Mouse (Mus musculus) heart, adult 18-20 months (tissue): ENCODE measurements around the gene Rnf4. TPM values are rescaled to one million over a fixed set of nuclear protein-coding genes. Genes with fewer than 3 reads are reported as not detected.

Experiments used
- DNase-seq, 2 experiments: peaks; one replicate each; pipeline ENCODE4 v3.0.0; 2021 to 2022; ENCODE audit warnings: mixed read lengths in 1 of 2
- long read RNA-seq, 2 experiments: library from polyadenylated mRNA; stranded (forward); transcript quantifications; one replicate each; pipeline ENCODE4 v2.0.0; 2021
- total RNA-seq, 2 experiments: library from RNA; stranded (reverse); gene quantifications; 2 replicates each; pipeline ENCODE4 v1.2.3; 2021

Rnf4 gene
- total RNA-seq: 10 to 100 TPM; 29.1 to 32.2 TPM
- long read RNA-seq, experiment 1, partial matches to known transcripts: 1 of 1 reads
- long read RNA-seq, experiment 1, other reads (novel, unspliced or antisense): 0 of 1 reads
- long read RNA-seq, experiment 2, full-length matches to known transcripts: 3 of 3 reads
- long read RNA-seq, experiment 2, partial matches to known transcripts: 0 of 3 reads
- long read RNA-seq, experiment 2, other reads (novel, unspliced or antisense): 0 of 3 reads

GRCm38 (mm10) chr5:34336097-34336774 lies at the start of gene Rnf4:
Gene Rnf4, plus strand, starts transcription at chr5:34336289.
- DNase-seq: peak; percentile 99

DNA sequence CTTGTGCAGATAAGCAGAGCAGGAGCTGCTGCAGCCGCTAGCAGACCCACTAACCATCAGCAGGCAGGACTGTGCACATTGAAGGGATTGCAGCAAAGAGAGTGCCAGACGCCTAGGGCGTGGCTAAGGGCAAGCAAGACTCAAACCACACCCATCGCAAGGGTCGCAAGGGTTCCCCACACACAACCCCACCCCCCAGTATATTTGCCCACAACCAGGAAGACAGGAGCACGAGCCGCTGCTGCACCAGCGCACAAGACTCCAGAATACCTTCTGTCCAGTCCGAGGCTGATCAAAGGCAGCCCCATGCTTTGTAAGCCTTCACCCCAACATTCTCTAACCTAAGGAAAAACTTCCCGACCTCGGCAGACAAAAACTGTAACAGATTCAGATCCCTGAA lies 49.6 kb upstream of the Rnf4 start:
- DNase-seq: no peak

- DNase-seq: peak in 1 of 2 experiments; percentile 15
Measured at GRCm38 (mm10) chr5:34287001-34287837, 48.9 kb upstream of the Rnf4 start.

GRCm38 (mm10) chr5:34287838-34288145 lies 48.3 kb upstream of the Rnf4 start:
- no peak for DNase-seq

- peak; percentile 73 to 76 for DNase-seq
Measured at GRCm38 (mm10) chr5:34288154-34288716, 47.9 kb upstream of the Rnf4 start, which contains the start of the genes Zfyve28 and Cfap99. Gene Zfyve28, minus strand, starts transcription at chr5:34288449. Gene Cfap99, plus strand, starts transcription at chr5:34288600.

DNA sequence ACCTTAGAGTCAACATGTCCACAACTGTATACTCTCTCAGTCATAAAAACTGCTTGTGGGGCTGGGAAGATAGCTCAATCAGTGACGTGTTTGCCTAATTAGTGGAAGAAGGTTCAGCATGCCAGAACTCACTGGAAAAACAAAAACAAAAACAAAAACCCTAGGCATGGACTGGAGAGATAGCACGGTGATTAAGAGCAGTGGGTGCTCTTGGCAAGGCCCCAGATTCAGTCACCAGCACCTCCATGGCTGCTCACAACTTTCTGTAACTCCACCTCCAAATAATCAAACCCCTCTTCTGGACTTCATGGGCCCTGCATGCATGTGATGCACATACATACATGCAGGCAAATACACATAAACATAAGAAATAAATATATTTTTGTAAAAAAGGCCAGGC lies 46.8 kb upstream of the Rnf4 start:
- DNase-seq: no peak

- no peak for DNase-seq
Measured at GRCm38 (mm10) chr5:34293363-34293762, 42.7 kb upstream of the Rnf4 start.

GRCm38 (mm10) chr5:34294696-34295095 lies 41.4 kb upstream of the Rnf4 start:
- DNase-seq: peak in 1 of 2 experiments; percentile 56

GRCm38 (mm10) chr5:34295141-34295540 lies 40.9 kb upstream of the Rnf4 start:
- peak in 1 of 2 experiments; percentile 36 for DNase-seq

- no peak for DNase-seq
Measured at GRCm38 (mm10) chr5:34298061-34298460, 38.0 kb upstream of the Rnf4 start.

GRCm38 (mm10) chr5:34298937-34299535 lies 37.1 kb upstream of the Rnf4 start:
- DNase-seq: no peak

DNA sequence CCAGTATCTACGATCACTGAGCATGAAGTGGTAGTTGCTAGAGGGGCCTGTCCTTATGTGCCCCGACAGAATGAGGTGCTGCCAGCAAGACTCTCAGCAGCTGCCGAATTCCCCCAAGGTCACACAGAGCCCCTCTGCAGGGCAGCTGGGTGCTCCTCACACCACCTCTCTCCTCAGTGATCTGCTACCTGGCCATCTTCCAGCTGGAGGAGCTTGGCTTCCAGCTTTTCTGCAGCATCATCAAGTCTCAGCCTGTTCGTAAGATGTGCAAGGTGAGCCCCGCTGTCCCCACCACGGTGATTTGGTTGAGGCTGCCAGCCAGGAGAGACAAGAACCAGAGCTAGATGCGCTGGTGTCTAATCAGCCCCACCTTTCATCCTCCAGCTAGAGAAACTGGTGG lies 33.7 kb upstream of the Rnf4 start:
- no peak for DNase-seq

DNA sequence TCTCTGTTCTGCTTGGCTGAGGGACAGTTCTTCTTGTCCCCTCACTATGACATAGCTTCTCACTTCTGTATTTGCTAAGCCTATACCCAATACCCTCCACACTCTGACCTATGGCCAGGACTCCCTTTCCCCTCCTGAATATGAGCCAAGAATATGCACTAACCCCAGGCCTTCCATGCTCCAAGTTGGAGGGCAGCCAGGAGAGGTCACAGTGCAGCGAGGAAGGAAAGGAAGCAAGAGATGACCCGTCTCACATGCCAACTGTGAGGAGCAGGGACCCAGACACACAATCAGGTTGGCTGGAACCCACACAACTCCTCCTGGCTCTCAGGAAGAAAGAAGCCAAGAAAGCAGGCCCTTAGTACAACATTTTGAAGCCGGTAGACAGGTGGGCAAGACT lies 27.1 kb upstream of the Rnf4 start:
- DNase-seq: no peak

DNA sequence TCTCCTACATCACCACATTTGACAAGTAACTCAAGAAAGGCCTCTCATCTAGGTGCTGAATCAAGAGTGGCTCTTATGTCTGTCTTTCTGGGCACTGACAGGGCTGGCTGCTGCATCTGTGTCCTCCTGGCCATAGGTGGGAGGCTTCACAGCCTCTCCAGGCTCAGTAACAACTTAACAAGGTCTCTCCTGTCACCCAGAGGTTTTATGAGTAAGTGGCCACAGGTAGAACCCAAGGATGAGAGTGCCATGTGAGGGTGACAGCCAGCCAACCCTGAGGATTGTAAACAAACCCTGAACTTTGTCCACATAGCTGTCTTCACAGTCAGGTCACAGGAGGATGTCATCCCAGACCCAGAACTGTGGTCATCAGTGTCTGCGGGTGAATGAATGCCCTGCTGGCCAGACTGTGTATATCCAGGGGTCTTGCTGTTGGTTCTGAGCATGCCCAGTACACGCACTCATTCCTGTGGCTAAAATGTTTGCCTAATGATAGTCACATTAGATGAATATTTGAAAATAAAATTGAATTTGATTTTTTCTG lies 16.5 kb upstream of the Rnf4 start:
- no peak for DNase-seq

- no peak for DNase-seq
Measured at GRCm38 (mm10) chr5:34321236-34321635, 14.9 kb upstream of the Rnf4 start.

GRCm38 (mm10) chr5:34325286-34325685 lies 10.8 kb upstream of the Rnf4 start:
- DNase-seq: no peak

GRCm38 (mm10) chr5:34326249-34326691 lies 9.8 kb upstream of the Rnf4 start:
- peak in 1 of 2 experiments; percentile 8 for DNase-seq

GRCm38 (mm10) chr5:34326875-34327576 lies 9.1 kb upstream of the Rnf4 start:
- peak; percentile 10 to 22 for DNase-seq

DNA sequence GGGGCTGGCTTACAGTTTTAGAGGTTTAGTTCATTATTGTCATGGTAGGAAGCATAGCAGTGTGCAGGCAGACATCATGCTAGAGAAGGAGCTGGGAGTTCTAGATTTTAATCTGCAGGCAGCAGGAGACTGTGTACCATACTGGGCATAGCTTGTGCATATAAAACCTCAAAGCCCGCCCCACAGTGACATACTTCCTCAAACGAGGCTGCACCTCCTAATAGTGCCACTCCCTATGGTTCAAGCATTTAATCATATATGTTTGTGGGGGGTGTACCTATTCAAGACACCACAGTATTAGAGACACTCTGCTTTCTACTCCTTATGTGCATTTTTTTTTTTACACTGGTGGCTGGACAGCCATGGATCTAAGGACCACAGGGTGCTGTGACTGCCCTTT lies 6.0 kb upstream of the Rnf4 start:
- DNase-seq: no peak

- no peak for DNase-seq
Measured at GRCm38 (mm10) chr5:34334081-34334480, 2.0 kb upstream of the Rnf4 start.

DNA sequence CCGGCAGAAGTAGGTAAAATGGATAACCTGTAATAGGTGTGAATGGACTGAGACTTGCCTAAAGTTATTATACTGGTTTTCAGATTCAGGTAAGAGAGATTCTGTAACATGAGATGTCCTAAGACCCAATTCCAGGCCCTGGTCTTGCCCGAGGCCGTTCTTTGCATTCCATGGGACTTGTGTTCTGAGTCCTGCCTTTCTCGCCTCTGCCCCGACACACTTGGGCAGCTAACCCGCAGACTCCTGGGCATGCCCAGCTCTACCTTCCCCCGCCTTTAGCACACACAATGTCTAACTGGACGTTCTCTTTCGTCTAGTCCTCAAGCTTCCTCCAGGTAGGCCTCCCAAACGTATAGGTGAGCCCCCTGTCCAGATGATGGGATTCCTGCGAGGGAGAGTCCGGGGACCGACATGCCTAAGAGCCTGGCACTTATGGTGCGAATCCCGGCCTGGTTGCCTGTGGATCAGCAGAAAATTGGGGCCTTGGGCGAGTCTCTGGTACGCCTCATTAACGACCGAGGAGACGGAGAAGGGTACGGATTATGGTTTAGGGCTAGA lies 471 bp upstream of the Rnf4 start:
- DNase-seq: no peak
